11 mouse cellular contexts compared by ENCODE assay signal in the genomic region with DNA sequence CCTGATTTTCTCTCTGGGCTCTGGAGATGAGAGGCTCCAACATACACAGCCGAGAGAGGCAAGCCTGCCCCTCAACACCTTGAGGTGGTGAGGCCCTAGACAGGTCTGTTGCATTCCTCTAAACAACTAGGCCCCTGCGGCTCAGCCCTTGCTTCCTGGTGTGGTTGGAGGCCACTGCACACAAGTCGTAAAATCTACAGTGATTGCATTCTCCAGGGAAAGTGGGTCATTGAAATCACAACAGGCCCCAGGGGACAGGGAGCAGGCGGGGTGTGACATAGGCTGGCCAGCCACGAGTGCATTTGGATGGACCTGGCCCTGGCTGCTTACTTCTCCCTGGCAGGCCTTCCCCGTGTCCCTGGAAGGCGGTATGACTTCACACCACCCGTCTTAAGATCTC.
DNase-seq lines count a peak whose midpoint lies in the region; ATAC-seq and TF ChIP-seq lines count a peak whose summit lies in the region.
"Had no signal": no experiment of that assay in that cellular context is flagged by ENCODE, and none has a peak within 500 bp of the region (broad histone marks: within the 10 kb centered on the region; RNA-seq: fewer than 3 reads in every experiment).

No protein-coding gene starts in this region.

- H3K4me1 ChIP-seq in liver, adult 2 months (ENCODE audit: control insufficient read depth, insufficient read depth, low read length): no peaks in the 10 kb centered on the region
- no peaks in the 10 kb centered on the region for H3K4me1 ChIP-seq in liver, embryonic 11.5 days (replicated peaks; ENCODE audit: control insufficient read depth, insufficient read depth, low read length)
- peaks cover 8% of the 10 kb centered on the region; the same call in 1 of the 2 replicates for H3K4me1 ChIP-seq in neural tube, embryonic 14.5 days (ENCODE audit: control insufficient read depth, insufficient read depth, low read length)

- H3K4me2 ChIP-seq in liver, embryonic 11.5 days: no peak overlapping the region
- no peak overlapping the region for H3K4me2 ChIP-seq in neural tube, embryonic 14.5 days (ENCODE audit: low read depth, low read length)
- H3K4me2 ChIP-seq: hindbrain, embryonic 15.5 days had no signal

- peak; percentile 14 for DNase-seq in liver, adult 2 months (ENCODE audit: extremely low read depth, low read depth, low spot score)
- no peak for DNase-seq in liver, embryonic 11.5 days (ENCODE audit: low spot score)
- peak; percentile 88 for DNase-seq in adrenal gland, postnatal 14 days
- DNase-seq in kidney, adult 8-10 months: peak; percentile 49 to 65
- no peak for DNase-seq in layer of hippocampus, adult 9-10 months (ENCODE audit: low spot score)
- no peak for DNase-seq in right cerebral cortex, adult 2 months (ENCODE audit: low spot score in 2 of 2)
- DNase-seq: cerebellum, postnatal 36 days; left cerebral cortex, postnatal 4 days had no signal

- 61% methylated on average over 8 of the region's 8 CpGs for WGBS in liver, adult 2 months
- 84% methylated on average over 8 of the region's 8 CpGs for WGBS in liver, embryonic 11.5 days
- 29% methylated on average over 8 of the region's 8 CpGs for WGBS in neural tube, embryonic 14.5 days

- no peak overlapping the region for H3K27ac ChIP-seq in liver, adult 2 months (replicated peaks; ENCODE audit: insufficient read depth, low read depth, low read length)
- H3K27ac ChIP-seq in liver, embryonic 11.5 days (ENCODE audit: low read depth, low read length): no peak overlapping the region
- H3K27ac ChIP-seq in neural tube, embryonic 14.5 days (ENCODE audit: low read depth, low read length): no peak overlapping the region
- H3K27ac ChIP-seq: hindbrain, embryonic 15.5 days had no signal

- no peak for ATAC-seq in liver, embryonic 11.5 days (replicated peaks; ENCODE audit: low FRiP score)
- ATAC-seq in neural tube, embryonic 14.5 days (ENCODE audit: low read depth): 0 out of 2 replicates have a peak, but pooled peaks have one; percentile 18

- no peaks in the 10 kb centered on the region for H3K27me3 ChIP-seq in liver, adult 2 months (ENCODE audit: control insufficient read depth, insufficient read depth, low read length)
- H3K27me3 ChIP-seq in liver, embryonic 11.5 days (replicated peaks; ENCODE audit: control insufficient read depth, insufficient read depth, low read length): no peaks in the 10 kb centered on the region
- no peaks in the 10 kb centered on the region for H3K27me3 ChIP-seq in neural tube, embryonic 14.5 days (ENCODE audit: control insufficient read depth, insufficient read depth, low read length)
- H3K27me3 ChIP-seq: hindbrain, embryonic 15.5 days had no signal

- no peak overlapping the region for H3K4me3 ChIP-seq in liver, adult 2 months (ENCODE audit: insufficient read depth, low read depth, low read length)
- H3K4me3 ChIP-seq in liver, embryonic 11.5 days (ENCODE audit: low read depth, low read length): no peak overlapping the region
- no peak overlapping the region for H3K4me3 ChIP-seq in neural tube, embryonic 14.5 days (ENCODE audit: low read depth, low read length)
- H3K4me3 ChIP-seq: erythroblast, embryonic 14.5 days; hindbrain, embryonic 15.5 days had no signal

- no peaks in the 10 kb centered on the region for H3K9me3 ChIP-seq in liver, embryonic 11.5 days (ENCODE audit: control insufficient read depth, low read length)
- no peaks in the 10 kb centered on the region for H3K9me3 ChIP-seq in neural tube, embryonic 14.5 days (ENCODE audit: control insufficient read depth, low read length)
- H3K9me3 ChIP-seq: hindbrain, embryonic 15.5 days had no signal

- TF ChIP-seq CTCF in liver, adult 2 months (IDR thresholded peaks at IDR 0.05; ENCODE audit: low read depth, low read length): no peak

- peaks cover 50% of the 10 kb centered on the region for H3K79me2 ChIP-seq in liver, adult 2 months (ENCODE audit: control insufficient read depth, insufficient read depth, low read length)

- TF ChIP-seq POLR2A in liver, adult 2 months (IDR thresholded peaks at IDR 0.05; ENCODE audit: extremely low read depth, insufficient read depth, low read length): no peak

- H3K9ac ChIP-seq in liver, adult 2 months (ENCODE audit: low read depth, low read length): no peak overlapping the region
- no peak overlapping the region for H3K9ac ChIP-seq in liver, embryonic 11.5 days (ENCODE audit: low read depth, low read length)
- H3K9ac ChIP-seq in neural tube, embryonic 14.5 days (replicated peaks; ENCODE audit: low read depth, low read length): no peak overlapping the region
- H3K9ac ChIP-seq: hindbrain, embryonic 15.5 days had no signal

- H3K36me3 ChIP-seq in liver, adult 2 months (ENCODE audit: control insufficient read depth, insufficient read depth, low read length): no peaks in the 10 kb centered on the region
- peaks cover 4% of the 10 kb centered on the region for H3K36me3 ChIP-seq in liver, embryonic 11.5 days (ENCODE audit: control insufficient read depth, insufficient read depth, low read length)
- H3K36me3 ChIP-seq in neural tube, embryonic 14.5 days (ENCODE audit: control insufficient read depth, insufficient read depth, low read length): no peaks in the 10 kb centered on the region
- H3K36me3 ChIP-seq: hindbrain, embryonic 15.5 days had no signal

Comparison
In these comparisons a context has a peak if more than half of its experiments do, and no peak if none do; other contexts are left out.
1. DNase-seq: peak in liver, adult 2 months (single experiment), adrenal gland, postnatal 14 days (single experiment) and kidney, adult 8-10 months (2 of 2); none in liver, embryonic 11.5 days (single experiment), layer of hippocampus, adult 9-10 months (single experiment) and right cerebral cortex, adult 2 months (0 of 2).